Mouse (Mus musculus) myocyte (in vitro differentiated cells): ENCODE data around the gene Grid2. TPM values are rescaled to one million over a fixed set of nuclear protein-coding genes. Genes with fewer than 3 reads are reported as not detected.

ENCODE experiments used
- H3K27me3 ChIP-seq: one replicate; pipeline ENCODE4 v1.6.1; 2011; ENCODE audit not compliant: control insufficient read depth, insufficient read depth, insufficient read length
- H3K36me3 ChIP-seq: one replicate; pipeline ENCODE4 v1.6.1; 2011; ENCODE audit not compliant: control insufficient read depth, insufficient read depth
- H3K4me2 ChIP-seq: one replicate; pipeline ENCODE4 v1.6.1; 2011; ENCODE audit warnings: low read depth, control low read depth
- H3K4me3 ChIP-seq: one replicate; pipeline ENCODE4 v1.5.1; 2011; ENCODE audit warnings: mild to moderate bottlenecking, control low read depth, moderate library complexity
- H3K79me2 ChIP-seq: one replicate; pipeline ENCODE4 v1.6.1; 2011; ENCODE audit not compliant: control insufficient read depth, insufficient read depth
- H3ac ChIP-seq: one replicate; pipeline ENCODE4 v1.6.1; 2011; ENCODE audit not compliant: control insufficient read depth, insufficient read length
- CEBPB ChIP-seq: IDR thresholded peaks from 2 replicates; pipeline ENCODE4 v1.6.1; 2011; ENCODE audit warnings: mild to moderate bottlenecking, moderate library complexity; ENCODE audit not compliant: poor library complexity, insufficient read depth, severe bottlenecking
- E2F4 ChIP-seq: IDR thresholded peaks from one replicate; pipeline ENCODE4 v1.6.1; 2011; ENCODE audit warnings: mild to moderate bottlenecking, control low read depth, moderate library complexity; ENCODE audit not compliant: insufficient read depth
- MAX ChIP-seq: IDR thresholded peaks from one replicate; pipeline ENCODE4 v1.6.1; 2011; ENCODE audit warnings: low read depth, mild to moderate bottlenecking, control low read depth
- MYOD1 ChIP-seq, 3 experiments: IDR thresholded peaks; one replicate each; pipeline ENCODE4 v1.6.1; 2011; ENCODE audit warnings: control low read depth in 2 of 3, low read depth in 2 of 3, mild to moderate bottlenecking in 2 of 3, moderate library complexity in 1 of 3; ENCODE audit not compliant: insufficient read length in 2 of 3, control insufficient read depth in 1 of 3
- MYOG ChIP-seq, 3 experiments: IDR thresholded peaks; one replicate each; pipeline ENCODE4 v1.6.1; 2011; ENCODE audit warnings: control low read depth in 2 of 3, low read depth in 2 of 3, mild to moderate bottlenecking in 2 of 3; ENCODE audit not compliant: insufficient read length in 2 of 3, control insufficient read depth in 1 of 3, insufficient read depth in 1 of 3
- POLR2A ChIP-seq: IDR thresholded peaks from one replicate; pipeline ENCODE4 v1.6.1; 2011; ENCODE audit warnings: low read depth, mild to moderate bottlenecking, control low read depth, moderate library complexity; ENCODE audit not compliant: insufficient read length
- POLR2AphosphoS2 ChIP-seq: IDR thresholded peaks from one replicate; pipeline ENCODE4 v1.6.1; 2011; ENCODE audit warnings: low read depth, control low read depth; ENCODE audit not compliant: insufficient read length
- REST ChIP-seq: IDR thresholded peaks from one replicate; pipeline ENCODE4 v1.6.1; 2011; ENCODE audit warnings: mild to moderate bottlenecking, control low read depth, moderate library complexity; ENCODE audit not compliant: insufficient read depth, insufficient read length
- SRF ChIP-seq: IDR thresholded peaks from one replicate; pipeline ENCODE4 v1.6.1; 2011; ENCODE audit warnings: low read depth; ENCODE audit not compliant: control insufficient read depth, insufficient read length
- TCF12 ChIP-seq: IDR thresholded peaks from one replicate; pipeline ENCODE4 v1.6.1; 2011; ENCODE audit warnings: mild to moderate bottlenecking, control low read depth; ENCODE audit not compliant: poor library complexity, insufficient read depth, severe bottlenecking
- TCF3 ChIP-seq: IDR thresholded peaks from one replicate; pipeline ENCODE4 v1.6.1; 2011; ENCODE audit warnings: low read depth, control low read depth; ENCODE audit not compliant: insufficient read length
- USF1 ChIP-seq: IDR thresholded peaks from one replicate; pipeline ENCODE4 v1.6.1; 2011; ENCODE audit warnings: low read depth, mild to moderate bottlenecking, control low read depth, moderate library complexity
- polyA plus RNA-seq: library from polyadenylated mRNA; unstranded; fragments of >200 nt; fragmentation: generic; extraction: Trizol; gene quantifications from one replicate; pipeline ENCODE4 v1.2.1, GENCODE M21; 2012; ENCODE audit warnings: missing spikeins

Grid2 gene
- polyA plus RNA-seq, 1 experiment = not detected

- Histone ChIP-seq H3K4me2 (no peak overlapping the region), H3K27me3 (no peaks in the 10 kb centered on the region), H3K4me3 (no peak overlapping the region), H3K79me2 (no peaks in the 10 kb centered on the region), H3ac (no peak overlapping the region), H3K36me3 (no peaks in the 10 kb centered on the region)
- no peak for TF ChIP-seq SRF
- TF ChIP-seq MYOG (IDR thresholded peaks at IDR 0.05; ENCODE audit: control insufficient read depth in 1 of 3, insufficient read depth in 1 of 3, insufficient read length in 2 of 3, low read depth in 2 of 3) = no peak
- TF ChIP-seq TCF12 = no peak
- no peak for TF ChIP-seq MYOD1 (IDR thresholded peaks at IDR 0.05; ENCODE audit: control insufficient read depth in 1 of 3, insufficient read length in 2 of 3, low read depth in 2 of 3)
- no peak for TF ChIP-seq USF1
- TF ChIP-seq CEBPB = no peak
- TF ChIP-seq TCF3 = no peak
- TF ChIP-seq REST = no peak
- TF ChIP-seq MAX = no peak
- no peak for TF ChIP-seq POLR2A
- no peak for TF ChIP-seq POLR2AphosphoS2
- TF ChIP-seq E2F4 = no peak
These were observed 621.5 kb downstream of the Grid2 start for GRCm38 (mm10) chr6:63877088-63877764.

- Histone ChIP-seq H3K36me3 (no peaks in the 10 kb centered on the region), H3ac (no peak overlapping the region), H3K79me2 (no peaks in the 10 kb centered on the region), H3K4me3 (no peak overlapping the region), H3K27me3 (no peaks in the 10 kb centered on the region), H3K4me2 (no peak overlapping the region)
- TF ChIP-seq MAX (no peak), MYOG (IDR thresholded peaks at IDR 0.05; ENCODE audit: control insufficient read depth in 1 of 3, insufficient read depth in 1 of 3, insufficient read length in 2 of 3, low read depth in 2 of 3) (no peak), SRF (no peak), USF1 (no peak), REST (no peak), TCF12 (no peak), MYOD1 (IDR thresholded peaks at IDR 0.05; ENCODE audit: control insufficient read depth in 1 of 3, insufficient read length in 2 of 3, low read depth in 2 of 3) (no peak), TCF3 (no peak), POLR2A (no peak), CEBPB (no peak), POLR2AphosphoS2 (no peak), E2F4 (no peak)
These were observed 622.2 kb downstream of the Grid2 start for GRCm38 (mm10) chr6:63877765-63878345.

- Histone ChIP-seq H3K79me2 (no peaks in the 10 kb centered on the region), H3K36me3 (no peaks in the 10 kb centered on the region), H3K27me3 (no peaks in the 10 kb centered on the region), H3K4me3 (no peak overlapping the region), H3K4me2 (no peak overlapping the region), H3ac (no peak overlapping the region)
- no peak for TF ChIP-seq REST
- no peak for TF ChIP-seq CEBPB
- no peak for TF ChIP-seq MYOG (IDR thresholded peaks at IDR 0.05; ENCODE audit: control insufficient read depth in 1 of 3, insufficient read depth in 1 of 3, insufficient read length in 2 of 3, low read depth in 2 of 3)
- TF ChIP-seq MAX = no peak
- TF ChIP-seq POLR2A = no peak
- no peak for TF ChIP-seq USF1
- TF ChIP-seq SRF = no peak
- no peak for TF ChIP-seq TCF3
- TF ChIP-seq TCF12 = no peak
- TF ChIP-seq MYOD1 (IDR thresholded peaks at IDR 0.05; ENCODE audit: control insufficient read depth in 1 of 3, insufficient read length in 2 of 3, low read depth in 2 of 3) = no peak
These were observed 639.0 kb downstream of the Grid2 start for GRCm38 (mm10) chr6:63894714-63895113.

- no peaks in the 10 kb centered on the region for H3K79me2 ChIP-seq
- no peak overlapping the region for H3K4me2 ChIP-seq
- no peaks in the 10 kb centered on the region for H3K36me3 ChIP-seq
- H3K4me3 ChIP-seq = no peak overlapping the region
- TF ChIP-seq TCF3 = no peak
- TF ChIP-seq MAX = no peak
- no peak for TF ChIP-seq MYOG (IDR thresholded peaks at IDR 0.05; ENCODE audit: control insufficient read depth in 1 of 3, insufficient read depth in 1 of 3, insufficient read length in 2 of 3, low read depth in 2 of 3)
- TF ChIP-seq POLR2A = no peak
- TF ChIP-seq POLR2AphosphoS2 = no peak
- no peak for TF ChIP-seq TCF12
- no peak for TF ChIP-seq REST
- TF ChIP-seq MYOD1 (IDR thresholded peaks at IDR 0.05; ENCODE audit: control insufficient read depth in 1 of 3, insufficient read length in 2 of 3, low read depth in 2 of 3) = no peak
- H3ac ChIP-seq = no peak overlapping the region
- H3K27me3 ChIP-seq = no peaks in the 10 kb centered on the region
These were observed 642.5 kb downstream of the Grid2 start for GRCm38 (mm10) chr6:63898171-63898570.
